ENCODE assay signal across 35 mouse cellular contexts in the genomic region with DNA sequence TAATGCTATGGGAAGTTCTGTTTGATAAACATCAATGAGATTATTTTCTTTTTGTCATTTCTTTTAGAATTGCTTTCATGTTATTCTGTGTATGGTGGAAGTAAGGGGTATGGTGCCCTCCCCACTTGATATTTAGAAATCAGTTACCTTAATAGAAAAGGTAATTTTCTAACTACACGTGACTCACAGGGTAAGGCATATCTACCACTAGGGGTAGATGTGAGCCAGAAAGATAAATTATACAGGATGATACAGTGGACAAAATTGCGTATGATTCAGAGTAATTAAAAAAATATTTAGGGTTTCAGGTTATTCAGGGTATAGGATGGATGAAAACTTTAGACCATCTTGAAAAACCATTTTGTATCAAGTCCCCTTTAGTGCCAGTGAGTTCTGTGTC. TPM values are rescaled to one million over a fixed set of nuclear protein-coding genes. Genes with fewer than 3 reads are reported as not detected.
DNase-seq lines count a peak whose midpoint lies in the region; ATAC-seq and TF ChIP-seq lines count a peak whose summit lies in the region.
"Had no signal": no experiment of that assay in that cellular context is flagged by ENCODE, and none has a peak within 500 bp of the region (broad histone marks: within the 10 kb centered on the region; RNA-seq: fewer than 3 reads in every experiment).

No protein-coding gene starts in this region.

- 76% methylated on average over 2 of the region's 2 CpGs for WGBS in forebrain, postnatal 0 days
- 90% methylated on average over 2 of the region's 2 CpGs for WGBS in forebrain, embryonic 11.5 days
- 77% methylated on average over 2 of the region's 2 CpGs for WGBS in midbrain, postnatal 0 days
- WGBS in midbrain, embryonic 14.5 days = 85% methylated on average over 2 of the region's 2 CpGs
- 66% methylated on average over 2 of the region's 2 CpGs for WGBS in stomach, postnatal 0 days

- no peak for TF ChIP-seq EP300 in stomach, postnatal 0 days (optimal IDR thresholded peaks at IDR 0.05)

- H3K27me3 ChIP-seq in forebrain, postnatal 0 days (ENCODE audit: insufficient read depth, low read length) = no peaks in the 10 kb centered on the region
- H3K27me3 ChIP-seq in forebrain, embryonic 11.5 days (ENCODE audit: control insufficient read depth, insufficient read depth, low read length) = no peaks in the 10 kb centered on the region
- H3K27me3 ChIP-seq in midbrain, postnatal 0 days (ENCODE audit: insufficient read depth, low read length) = no peaks in the 10 kb centered on the region
- no peaks in the 10 kb centered on the region for H3K27me3 ChIP-seq in midbrain, embryonic 14.5 days (ENCODE audit: control insufficient read depth, insufficient read depth, low read length)
- no peaks in the 10 kb centered on the region for H3K27me3 ChIP-seq in stomach, postnatal 0 days (ENCODE audit: control insufficient read depth, insufficient read depth, low read length)
- H3K27me3 ChIP-seq: embryonic facial prominence, embryonic 13.5 days; forebrain, embryonic 13.5 days; hindbrain, embryonic 12.5 days had no signal

- H3K27ac ChIP-seq in forebrain, postnatal 0 days (ENCODE audit: low read depth, low read length) = no peak overlapping the region
- no peak overlapping the region for H3K27ac ChIP-seq in forebrain, embryonic 11.5 days (ENCODE audit: low read depth, low read length)
- H3K27ac ChIP-seq in layer of hippocampus, adult 2 months = no peak overlapping the region
- H3K27ac ChIP-seq in midbrain, postnatal 0 days (ENCODE audit: low read depth, low read length) = no peak overlapping the region
- H3K27ac ChIP-seq in midbrain, embryonic 14.5 days (replicated peaks; ENCODE audit: low read depth, low read length) = no peak overlapping the region
- H3K27ac ChIP-seq in stomach, postnatal 0 days (replicated peaks) = no peak overlapping the region
- H3K27ac ChIP-seq: embryonic facial prominence, embryonic 10.5 days; embryonic facial prominence, embryonic 13.5 days; forebrain, embryonic 13.5 days; gastrocnemius, adult 2 months; hindbrain, embryonic 12.5 days had no signal

- ATAC-seq in forebrain, postnatal 0 days = no peak
- no peak for ATAC-seq in forebrain, embryonic 11.5 days (replicated peaks; ENCODE audit: low FRiP score)
- no peak for ATAC-seq in midbrain, postnatal 0 days (ENCODE audit: low FRiP score)
- no peak for ATAC-seq in midbrain, embryonic 14.5 days (ENCODE audit: low FRiP score, low TSS enrichment)
- no peak for ATAC-seq in stomach, postnatal 0 days (ENCODE audit: low FRiP score, low TSS enrichment)
- ATAC-seq: activated CD4-positive, CD25-positive, alpha-beta regulatory T cell, adult 4 months; forebrain, embryonic 13.5 days; forebrain, embryonic 16.5 days; hindbrain, embryonic 16.5 days; inflammation-experienced regulatory T-cells, adult 6 months had no signal

- no peaks in the 10 kb centered on the region for H3K36me3 ChIP-seq in forebrain, postnatal 0 days (ENCODE audit: insufficient read depth)
- no peaks in the 10 kb centered on the region for H3K36me3 ChIP-seq in forebrain, embryonic 11.5 days (ENCODE audit: control insufficient read depth, insufficient read depth, low read length)
- peaks cover 3% of the 10 kb centered on the region; the same call in 1 of the 2 replicates for H3K36me3 ChIP-seq in midbrain, postnatal 0 days (ENCODE audit: insufficient read depth, low read length)
- no peaks in the 10 kb centered on the region for H3K36me3 ChIP-seq in midbrain, embryonic 14.5 days (ENCODE audit: control insufficient read depth, insufficient read depth, low read length)
- H3K36me3 ChIP-seq in stomach, postnatal 0 days (ENCODE audit: control insufficient read depth, insufficient read depth, low read length) = no peaks in the 10 kb centered on the region
- H3K36me3 ChIP-seq: embryonic facial prominence, embryonic 10.5 days; embryonic facial prominence, embryonic 13.5 days; hindbrain, embryonic 12.5 days had no signal

- no peak overlapping the region for H3K4me2 ChIP-seq in forebrain, postnatal 0 days (ENCODE audit: low read depth)
- no peak overlapping the region for H3K4me2 ChIP-seq in forebrain, embryonic 11.5 days (ENCODE audit: low read depth, low read length, severe bottlenecking)
- H3K4me2 ChIP-seq in midbrain, postnatal 0 days (ENCODE audit: low read depth, low read length, poor library complexity, severe bottlenecking) = no peak overlapping the region
- no peak overlapping the region for H3K4me2 ChIP-seq in midbrain, embryonic 14.5 days (ENCODE audit: low read length)
- no peak overlapping the region for H3K4me2 ChIP-seq in stomach, postnatal 0 days (replicated peaks; ENCODE audit: low read depth)
- H3K4me2 ChIP-seq: embryonic facial prominence, embryonic 13.5 days; forebrain, embryonic 13.5 days; heart, embryonic 11.5 days; hindbrain, embryonic 12.5 days had no signal

- no peak overlapping the region for H3K9ac ChIP-seq in forebrain, postnatal 0 days
- no peak overlapping the region for H3K9ac ChIP-seq in forebrain, embryonic 11.5 days (ENCODE audit: low read length)
- no peak overlapping the region for H3K9ac ChIP-seq in midbrain, postnatal 0 days (replicated peaks; ENCODE audit: low read length, poor library complexity, severe bottlenecking)
- H3K9ac ChIP-seq in midbrain, embryonic 14.5 days (replicated peaks; ENCODE audit: low read length) = no peak overlapping the region
- no peak overlapping the region for H3K9ac ChIP-seq in stomach, postnatal 0 days (ENCODE audit: low read length)
- H3K9ac ChIP-seq: embryonic facial prominence, embryonic 13.5 days; forebrain, embryonic 13.5 days; hindbrain, embryonic 12.5 days had no signal

- TF ChIP-seq CTCF in forebrain, postnatal 0 days (IDR thresholded peaks at IDR 0.05; ENCODE audit: low read depth) = peak; percentile 19; the same call in 1 of the 2 replicates
- peak; percentile 66 for TF ChIP-seq CTCF in layer of hippocampus, adult 2 months (conservative IDR thresholded peaks at IDR 0.05)
- TF ChIP-seq CTCF in midbrain, postnatal 0 days (IDR thresholded peaks at IDR 0.05) = peak; percentile 35
- peak; percentile 22; the same call in 1 of the 2 replicates for TF ChIP-seq CTCF in stomach, postnatal 0 days (IDR thresholded peaks at IDR 0.05; ENCODE audit: low read depth)

- no peak for DNase-seq in forebrain, postnatal 0 days
- DNase-seq in forebrain, embryonic 11.5 days (ENCODE audit: low spot score) = no peak
- DNase-seq in layer of hippocampus, adult 2 months (ENCODE audit: low spot score in 2 of 2) = no peak
- no peak for DNase-seq in layer of hippocampus, adult 11-12 months (ENCODE audit: low spot score)
- DNase-seq in midbrain, postnatal 0 days (ENCODE audit: low spot score) = no peak
- no peak for DNase-seq in midbrain, embryonic 14.5 days
- no peak for DNase-seq in stomach, postnatal 0 days (ENCODE audit: low spot score)
- DNase-seq in adipocyte (ENCODE audit: low spot score) = no peak
- DNase-seq: adrenal gland, postnatal 10 days; adrenal gland, postnatal 36 days; cerebellum, adult 2 months; cerebellum, postnatal 10 days; cerebellum, postnatal 36 days; embryo, embryonic 11 days; gastrocnemius, adult 2 months; gastrocnemius, postnatal 14 days had no signal

- no peak overlapping the region for H3K4me3 ChIP-seq in forebrain, postnatal 0 days (ENCODE audit: low read depth, low read length)
- no peak overlapping the region for H3K4me3 ChIP-seq in forebrain, embryonic 11.5 days (ENCODE audit: low read depth, low read length)
- H3K4me3 ChIP-seq in layer of hippocampus, adult 2 months = no peak overlapping the region
- H3K4me3 ChIP-seq in midbrain, postnatal 0 days (ENCODE audit: low read depth, low read length) = no peak overlapping the region
- no peak overlapping the region for H3K4me3 ChIP-seq in midbrain, embryonic 14.5 days (replicated peaks; ENCODE audit: low read depth, low read length)
- no peak overlapping the region for H3K4me3 ChIP-seq in stomach, postnatal 0 days (ENCODE audit: low read depth, low read length)
- H3K4me3 ChIP-seq: embryonic facial prominence, embryonic 10.5 days; embryonic facial prominence, embryonic 13.5 days; erythroblast, embryonic 14.5 days; forebrain, embryonic 13.5 days; gastrocnemius, adult 2 months; hindbrain, embryonic 12.5 days had no signal

- H3K4me1 ChIP-seq in forebrain, postnatal 0 days (ENCODE audit: insufficient read depth) = no peaks in the 10 kb centered on the region
- H3K4me1 ChIP-seq in forebrain, embryonic 11.5 days (replicated peaks; ENCODE audit: control insufficient read depth, insufficient read depth, low read length) = no peaks in the 10 kb centered on the region
- no peaks in the 10 kb centered on the region for H3K4me1 ChIP-seq in midbrain, postnatal 0 days (ENCODE audit: insufficient read depth, low read length)
- H3K4me1 ChIP-seq in midbrain, embryonic 14.5 days (ENCODE audit: control insufficient read depth, insufficient read depth, low read length) = no peaks in the 10 kb centered on the region
- H3K4me1 ChIP-seq in stomach, postnatal 0 days (replicated peaks; ENCODE audit: control insufficient read depth, insufficient read depth) = no peaks in the 10 kb centered on the region
- H3K4me1 ChIP-seq: embryonic facial prominence, embryonic 10.5 days; forebrain, embryonic 13.5 days; hindbrain, embryonic 12.5 days had no signal

- no peaks in the 10 kb centered on the region for H3K9me3 ChIP-seq in forebrain, postnatal 0 days (ENCODE audit: low read length)
- H3K9me3 ChIP-seq in forebrain, embryonic 11.5 days (ENCODE audit: control insufficient read depth, low read length) = no peaks in the 10 kb centered on the region
- H3K9me3 ChIP-seq in midbrain, postnatal 0 days (ENCODE audit: low read length) = no peaks in the 10 kb centered on the region
- no peaks in the 10 kb centered on the region for H3K9me3 ChIP-seq in midbrain, embryonic 14.5 days (ENCODE audit: control insufficient read depth, low read length)
- H3K9me3 ChIP-seq in stomach, postnatal 0 days (ENCODE audit: control insufficient read depth, low read length) = no peaks in the 10 kb centered on the region
- H3K9me3 ChIP-seq: embryonic facial prominence, embryonic 10.5 days; embryonic facial prominence, embryonic 13.5 days; forebrain, embryonic 13.5 days; hindbrain, embryonic 12.5 days had no signal

RNA-seq across cellular contexts. Expression of gene D130052B06Rik, which starts 50.3 kb away (rescaled TPM):
- not detected in 2 replicates for total RNA-seq in forebrain, postnatal 0 days (2014; rRNA removed)
- not detected in 2 replicates for polyA plus RNA-seq in forebrain, postnatal 0 days (2015; fragmentation: Nextera tagmentation; extraction: Ambion mirVana)
- not detected in 2 replicates for polyA plus RNA-seq in forebrain, embryonic 11.5 days (2014; fragmentation: Nextera tagmentation; extraction: Ambion mirVana)
- not detected for total RNA-seq in layer of hippocampus, adult 2 months (2021)
- total RNA-seq in midbrain, postnatal 0 days (2014; rRNA removed) = not detected in 2 replicates
- not detected in 2 replicates for polyA plus RNA-seq in midbrain, postnatal 0 days (2015; fragmentation: Nextera tagmentation; extraction: Ambion mirVana)
- polyA plus RNA-seq in midbrain, embryonic 14.5 days (2014; fragmentation: Nextera tagmentation; extraction: Ambion mirVana) = not detected in 2 replicates
- not detected in 2 replicates for polyA plus RNA-seq in stomach, postnatal 0 days (2015; fragmentation: Nextera tagmentation; extraction: Ambion mirVana)
- total RNA-seq: adrenal gland, adult 18-20 months; adrenal gland, postnatal 10 days; adrenal gland, postnatal 36 days; gastrocnemius, adult 2 months; gastrocnemius, postnatal 14 days; gastrocnemius, postnatal 4 days; heart, adult 8-10 months; heart, postnatal 25 days; hematopoietic stem cell, adult 5-6 weeks had no signal
- polyA plus RNA-seq: activated CD4-positive, CD25-positive, alpha-beta regulatory T cell, adult 4 months; cerebellum, adult 2 months; cortical plate, adult 2 months; embryonic facial prominence, embryonic 10.5 days; embryonic facial prominence, embryonic 13.5 days; erythroblast, embryonic 14.5 days; forebrain, embryonic 13.5 days; forebrain, embryonic 16.5 days; frontal cortex, adult 2 months; heart, embryonic 11.5 days; heart, embryonic 14.5 days; heart, postnatal 0 days; hindbrain, embryonic 16.5 days; inflammation-experienced regulatory T-cells, adult 6 months had no signal
